Mouse (Mus musculus) liver, postnatal 0 days (tissue): ENCODE measurements around the gene Psmb9.

Source experiments
- CTCF ChIP-seq: sonication (generic); IDR thresholded peaks from 2 replicates; pipeline ENCODE4 v1.5.1; 2016; ENCODE audit warnings: antibody characterized with exemption, low read depth
- EP300 ChIP-seq: IDR thresholded peaks from 2 replicates; pipeline ENCODE4 v1.6.1; 2016; ENCODE audit warnings: antibody characterized with exemption, low read depth, mild to moderate bottlenecking

DNA sequence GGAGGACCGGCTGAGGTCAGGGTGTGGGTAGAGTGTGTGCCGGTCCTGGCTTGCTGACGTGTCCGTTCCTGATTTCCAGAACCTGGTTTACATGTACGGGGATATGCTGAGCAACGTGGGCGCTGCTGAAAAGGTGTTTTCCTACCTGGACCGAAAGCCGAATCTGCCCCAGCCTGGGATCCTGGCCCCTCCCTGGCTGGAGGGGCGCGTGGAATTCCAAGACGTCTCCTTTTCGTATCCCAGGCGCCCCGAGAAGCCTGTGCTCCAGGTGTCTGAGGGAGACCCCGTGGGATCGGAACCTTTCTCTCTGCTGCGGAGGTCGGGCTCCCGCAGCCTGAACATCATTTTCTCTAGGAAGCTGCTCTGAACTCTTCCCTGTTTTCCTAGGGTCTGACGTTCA, 26.4 kb upstream of the Psmb9 start:
- TF ChIP-seq CTCF, result no peak
- TF ChIP-seq EP300, result no peak
